Mouse (Mus musculus) cerebellum, postnatal 14 days (tissue): ENCODE data around the gene Mpo.

Source experiments
- DNase-seq, 2 experiments: peaks; one replicate each; pipeline ENCODE4 v3.0.0; 2021; ENCODE audit warnings: mixed read lengths in 2 of 2

Mpo gene

DNA sequence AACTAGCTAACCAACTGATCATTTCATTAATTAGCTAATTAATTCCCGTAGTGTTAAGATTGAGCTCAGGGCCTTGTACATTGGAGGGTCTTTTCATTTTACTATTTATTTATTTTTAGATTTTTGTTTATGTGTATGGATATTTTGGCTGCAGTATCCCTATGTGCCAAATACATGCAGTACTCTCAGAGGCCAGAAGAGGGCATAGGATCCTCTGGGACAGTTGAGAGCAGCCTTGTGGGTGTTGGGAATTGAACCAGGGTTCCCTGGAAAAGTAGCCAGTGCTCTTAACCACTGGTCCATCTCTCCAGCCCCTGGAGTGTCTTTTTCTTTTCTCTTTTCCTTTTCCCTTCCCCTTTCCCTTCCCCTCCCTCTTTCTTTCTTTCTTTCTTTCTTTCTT, 12.1 kb downstream of the Mpo start:
- peak; percentile 37 to 53 for DNase-seq

- DNase-seq = no peak
Measured at GRCm38 (mm10) chr11:87807433-87807832, 14.1 kb downstream of the Mpo start.

GRCm38 (mm10) chr11:87808236-87808635, 14.9 kb downstream of the Mpo start:
- DNase-seq = no peak

- DNase-seq = no peak
Measured at GRCm38 (mm10) chr11:87811396-87811795, 18.0 kb downstream of the Mpo start.

DNA sequence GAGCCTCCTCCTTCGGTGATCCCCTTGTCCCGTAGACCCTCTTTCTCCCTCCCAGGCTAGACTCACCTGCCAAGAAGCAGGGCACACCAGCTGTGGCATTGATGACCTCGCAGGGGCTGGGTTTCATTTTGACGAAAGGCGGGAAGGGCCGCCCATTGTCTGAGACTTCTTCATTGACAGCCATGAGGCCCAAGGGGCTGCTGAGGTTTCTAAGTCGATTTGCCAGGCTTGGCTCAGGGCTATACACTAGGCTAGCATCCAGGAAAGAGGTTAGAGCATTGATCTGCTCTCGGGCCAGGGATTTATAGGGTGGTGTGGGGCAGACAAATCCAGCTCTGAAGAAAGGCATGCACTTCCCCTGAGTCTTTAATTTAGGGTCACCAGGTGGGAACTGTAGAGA, 21.4 kb downstream of the Mpo start:
- DNase-seq = peak in 1 of 2 experiments; percentile 33

DNA sequence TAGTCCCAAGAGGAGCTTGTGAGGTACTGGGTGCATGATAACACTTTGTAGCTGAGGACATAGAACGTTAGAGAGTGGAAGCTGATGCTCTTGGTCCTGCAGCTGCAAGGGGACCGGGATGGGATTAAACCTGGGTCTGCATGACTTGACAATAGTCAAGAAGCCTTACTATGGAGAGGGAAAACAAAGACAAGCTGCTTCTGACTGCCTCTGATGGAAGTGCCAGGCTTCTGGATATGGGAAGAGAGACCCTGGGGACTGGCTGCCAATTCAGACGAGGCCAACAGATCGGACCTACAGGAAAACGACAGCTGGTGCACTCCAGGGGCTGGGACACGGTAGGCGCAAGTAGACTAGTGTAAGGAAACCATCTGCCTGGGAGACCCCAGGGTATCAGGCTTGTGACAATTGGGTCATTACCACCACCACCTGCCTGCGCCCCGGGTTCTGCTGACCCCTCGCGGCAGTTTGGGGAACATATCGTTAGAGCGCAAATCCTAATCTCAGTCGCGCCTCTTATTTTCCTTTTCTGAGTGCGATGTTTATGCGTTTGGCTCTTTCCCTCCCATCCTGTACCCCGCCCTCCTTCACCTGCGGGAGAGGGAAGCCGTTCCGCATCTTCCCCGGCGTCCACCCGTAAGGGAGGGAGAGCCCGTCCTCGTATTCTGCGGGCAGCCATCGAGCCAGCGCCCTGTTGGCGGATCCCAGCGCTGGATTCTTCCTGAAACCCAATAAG, 23.5 kb downstream of the Mpo start:
- DNase-seq = peak; percentile 93 to 94

GRCm38 (mm10) chr11:87817443-87817773, 24.0 kb downstream of the Mpo start:
- no peak for DNase-seq

DNA sequence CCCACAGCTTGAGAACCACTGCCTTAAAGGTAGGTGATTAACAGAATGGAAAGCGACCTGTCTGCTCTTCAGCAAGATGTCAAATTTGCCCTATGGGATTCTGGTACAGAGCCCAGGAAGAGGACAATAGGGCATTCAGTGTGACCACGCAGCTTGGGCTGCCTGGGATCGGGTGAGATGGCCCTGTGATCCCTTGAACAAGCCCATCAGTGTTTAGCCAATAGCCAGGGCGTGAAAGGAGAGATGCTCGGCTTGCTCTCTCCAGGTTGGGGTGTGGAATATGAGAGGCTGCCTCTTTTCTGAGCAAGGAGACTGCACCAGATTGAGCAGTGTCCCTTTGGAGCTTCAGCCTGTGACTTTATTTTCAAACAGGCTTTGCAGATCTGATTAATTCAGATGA, 28.1 kb downstream of the Mpo start:
- DNase-seq = no peak

- DNase-seq = no peak
Measured at GRCm38 (mm10) chr11:87828239-87828900, 35.0 kb downstream of the Mpo start, which contains the start of gene Lpo. Lpo (minus strand) TSS chr11:87828289.

DNA sequence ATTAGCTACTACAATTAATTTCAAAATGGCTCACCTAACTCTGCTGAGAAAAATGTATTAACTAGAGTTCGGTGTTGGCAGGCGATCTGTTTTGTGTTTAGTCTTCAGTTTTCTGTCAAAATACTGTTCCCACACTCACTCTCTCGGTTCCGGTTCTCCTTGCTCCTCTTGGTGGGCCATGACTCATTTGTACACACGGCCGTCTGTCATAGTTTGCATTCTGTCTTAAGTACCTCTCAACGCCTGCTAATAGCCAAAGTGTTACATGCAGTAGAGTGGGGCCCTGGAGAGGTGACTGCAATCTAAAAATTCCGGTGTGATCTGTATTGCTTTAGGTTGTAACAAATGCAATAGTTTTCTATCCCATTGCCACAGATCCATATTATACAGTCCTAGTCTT, 47.3 kb downstream of the Mpo start:
- no peak for DNase-seq

- no peak for DNase-seq
Measured at GRCm38 (mm10) chr11:87841436-87841835, 48.1 kb downstream of the Mpo start.

DNA sequence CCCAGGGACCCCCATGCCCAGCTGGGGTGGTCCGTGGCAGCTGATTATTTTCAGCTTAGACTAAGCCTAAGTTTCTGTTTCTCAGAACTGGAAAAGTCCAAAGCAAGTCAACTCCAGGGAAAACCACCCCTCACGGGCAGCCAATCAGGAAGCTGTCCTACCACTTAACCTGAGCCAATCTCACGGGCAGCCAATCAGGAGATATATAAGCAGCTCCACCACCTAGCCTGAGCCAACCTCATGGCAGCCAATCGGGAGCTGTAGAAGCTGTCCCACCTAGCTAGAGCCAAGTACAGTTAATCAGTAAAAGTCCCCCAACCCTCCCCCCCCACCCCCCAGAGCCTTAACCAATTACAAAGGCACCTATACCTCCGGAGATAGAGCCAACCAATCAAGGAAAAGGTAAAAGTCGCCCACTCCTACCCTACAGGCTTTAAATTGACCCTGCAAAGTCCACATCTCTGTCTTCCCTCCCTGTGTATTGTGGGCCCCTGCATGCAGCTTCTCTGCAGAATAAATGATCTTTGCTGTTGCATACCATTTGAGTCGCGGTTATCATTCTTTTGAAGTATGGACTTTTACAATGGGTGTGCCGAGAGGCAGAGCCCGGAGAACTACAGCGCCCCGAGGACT, 53.7 kb downstream of the Mpo start:
- DNase-seq = no peak

GRCm38 (mm10) chr11:87847884-87848283, 54.5 kb downstream of the Mpo start:
- DNase-seq = no peak

GRCm38 (mm10) chr11:87852690-87853596, 59.6 kb downstream of the Mpo start, which contains the start of gene Mks1:
Mks1 (plus strand) TSS chr11:87853215.
- peak; percentile 93 to 94 for DNase-seq

- DNase-seq = peak in 1 of 2 experiments; percentile 25
Measured at GRCm38 (mm10) chr11:87853597-87853954, 60.2 kb downstream of the Mpo start.
